ENCODE assay signal across 17 mouse cellular contexts in genomic region chr11:103349699-103350098, GRCm38 (mm10). TPM values are rescaled to one million over a fixed set of nuclear protein-coding genes. Genes with fewer than 3 reads are reported as not detected.
DNase-seq lines count a peak whose midpoint lies in the region; ATAC-seq and TF ChIP-seq lines count a peak whose summit lies in the region.
"Had no signal": no experiment of that assay in that cellular context is flagged by ENCODE, and none has a peak within 500 bp of the region (broad histone marks: within the 10 kb centered on the region; RNA-seq: fewer than 3 reads in every experiment).

No protein-coding gene starts in this region.

- no peak overlapping the region for H3K4me3 ChIP-seq in kidney, postnatal 0 days (replicated peaks; ENCODE audit: low read depth, low read length)
- no peak overlapping the region for H3K4me3 ChIP-seq in testis, adult 2 months (ENCODE audit: control insufficient read depth, low read depth, low read length)
- H3K4me3 ChIP-seq: embryonic facial prominence, embryonic 13.5 days; heart, embryonic 13.5 days; hindbrain, embryonic 15.5 days; limb, embryonic 13.5 days had no signal

- no peaks in the 10 kb centered on the region for H3K27me3 ChIP-seq in kidney, postnatal 0 days (ENCODE audit: insufficient read depth, low read length)
- H3K27me3 ChIP-seq in testis, adult 2 months (ENCODE audit: control insufficient read depth, insufficient read depth, low read length): no peaks in the 10 kb centered on the region
- H3K27me3 ChIP-seq: embryonic facial prominence, embryonic 13.5 days; heart, embryonic 13.5 days; hindbrain, embryonic 15.5 days had no signal

- no peaks in the 10 kb centered on the region for H3K9me3 ChIP-seq in kidney, postnatal 0 days (replicated peaks; ENCODE audit: low read length)
- H3K9me3 ChIP-seq: hindbrain, embryonic 15.5 days had no signal

- no peak overlapping the region for H3K9ac ChIP-seq in kidney, postnatal 0 days (ENCODE audit: low read depth, low read length)
- H3K9ac ChIP-seq: embryonic facial prominence, embryonic 13.5 days; heart, embryonic 13.5 days; hindbrain, embryonic 15.5 days; limb, embryonic 13.5 days had no signal

- peak; percentile 43; the same call in 1 of the 2 replicates for TF ChIP-seq CTCF in kidney, postnatal 0 days (IDR thresholded peaks at IDR 0.05; ENCODE audit: low read depth)
- peak; percentile 59; the same call in 1 of the 2 replicates for TF ChIP-seq CTCF in testis, adult 2 months (IDR thresholded peaks at IDR 0.05; ENCODE audit: control insufficient read depth, insufficient read depth, insufficient replicate concordance, low read depth, low read length)

- H3K4me2 ChIP-seq in kidney, postnatal 0 days (ENCODE audit: low read length): no peak overlapping the region
- H3K4me2 ChIP-seq: embryonic facial prominence, embryonic 13.5 days; heart, embryonic 13.5 days; hindbrain, embryonic 15.5 days; limb, embryonic 13.5 days had no signal

- 82% methylated on average over 2 of the region's 2 CpGs for WGBS in kidney, postnatal 0 days

- no peak for TF ChIP-seq POLR2A in testis, adult 2 months (IDR thresholded peaks at IDR 0.05; ENCODE audit: control insufficient read depth, low read depth, low read length)

- DNase-seq in kidney, postnatal 0 days (ENCODE audit: low spot score): no peak
- no peak for DNase-seq in kidney, adult 18-20 months
- no peak for DNase-seq in testis, postnatal 14 days (ENCODE audit: low spot score)
- peak; percentile 76 for DNase-seq in ZHBTc4 (ENCODE audit: low read depth, low spot score)
- no peak for DNase-seq in cerebellum, adult 11 months
- DNase-seq: cerebellum, postnatal 36 days; gastrocnemius, postnatal 36 days; kidney, postnatal 10 days; thymus, postnatal 36 days had no signal

- H3K4me1 ChIP-seq in kidney, postnatal 0 days (replicated peaks; ENCODE audit: insufficient read depth, low read length): no peaks in the 10 kb centered on the region; the same call in 1 of the 2 replicates
- H3K4me1 ChIP-seq in testis, adult 2 months (ENCODE audit: control insufficient read depth, insufficient read depth, low read length): no peaks in the 10 kb centered on the region
- H3K4me1 ChIP-seq: hindbrain, embryonic 15.5 days had no signal

- ATAC-seq in kidney, postnatal 0 days (replicated peaks; ENCODE audit: low FRiP score, low read depth): no peak
- ATAC-seq in frontal cortex, adult (ENCODE audit: low TSS enrichment): no peak
- ATAC-seq: forebrain, embryonic 14.5 days had no signal

- H3K36me3 ChIP-seq in kidney, postnatal 0 days (ENCODE audit: insufficient read depth, low read length): no peaks in the 10 kb centered on the region
- no peaks in the 10 kb centered on the region for H3K36me3 ChIP-seq in testis, adult 2 months (ENCODE audit: control insufficient read depth, insufficient read depth, low read length)
- H3K36me3 ChIP-seq: embryonic facial prominence, embryonic 13.5 days; hindbrain, embryonic 15.5 days; limb, embryonic 13.5 days had no signal

- H3K27ac ChIP-seq in kidney, postnatal 0 days: no peak overlapping the region
- no peak overlapping the region for H3K27ac ChIP-seq in testis, adult 2 months (ENCODE audit: control insufficient read depth, insufficient read depth, low read depth, low read length)
- H3K27ac ChIP-seq: embryonic facial prominence, embryonic 13.5 days; heart, embryonic 13.5 days; hindbrain, embryonic 15.5 days; limb, embryonic 13.5 days; macrophage had no signal

RNA-seq across cellular contexts. Expression of gene Arhgap27, which starts 13.8 kb away (rescaled TPM):
- polyA plus RNA-seq in kidney, postnatal 0 days (2015; fragmentation: Nextera tagmentation; extraction: Ambion mirVana): 15.9 and 16.6 TPM in 2 replicates
- 1.0 and 1.6 TPM in 2 replicates for polyA plus RNA-seq in testis, adult 2 months (2012; rRNA removed)
